Mouse (Mus musculus) testis, postnatal 10 days (tissue): ENCODE data around the gene Cldn16.
A peak's percentile ranks its signal among the peaks of the same experiment; 100 is the strongest.
"Not testable (repeated sequence)": the region's sequence is repeated elsewhere in the genome, so short reads cannot be mapped to it uniquely, and the experiment has no call there.

Experiments
- DNase-seq: peaks from one replicate; pipeline ENCODE4 v3.0.0; 2021; ENCODE audit warnings: low spot score

The Cldn16 gene

GRCm38 (mm10) chr16:26462835-26463234 is at the start of gene Cldn16:
Gene Cldn16 (plus strand): TSS chr16:26463135.
- DNase-seq = no peak

GRCm38 (mm10) chr16:26418616-26419015 is 44.3 kb upstream of the Cldn16 start:
- DNase-seq = no peak

DNA sequence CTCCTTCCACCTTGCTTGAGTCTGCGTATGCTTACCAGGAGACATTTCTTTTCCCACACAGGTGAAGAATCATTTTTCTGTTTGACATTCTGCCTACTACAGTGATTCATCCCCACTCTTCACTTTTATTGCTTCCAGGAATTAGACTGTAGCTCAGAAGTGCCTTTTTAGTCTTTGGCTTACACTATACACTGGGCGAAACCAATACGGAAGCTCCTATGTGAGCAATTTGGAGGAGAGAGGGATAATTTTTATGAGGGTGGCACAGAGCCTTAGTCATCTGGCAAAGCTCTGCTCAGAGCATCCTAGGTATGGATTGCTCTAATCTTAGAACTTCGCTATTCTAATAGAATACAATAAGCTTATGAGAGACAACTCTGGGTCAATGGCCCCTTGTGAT is 40.9 kb upstream of the Cldn16 start:
- no peak for DNase-seq

GRCm38 (mm10) chr16:26430246-26430645 is 32.7 kb upstream of the Cldn16 start:
- DNase-seq = no peak

- no peak for DNase-seq
These were observed 29.4 kb upstream of the Cldn16 start for GRCm38 (mm10) chr16:26433486-26433885.

DNA sequence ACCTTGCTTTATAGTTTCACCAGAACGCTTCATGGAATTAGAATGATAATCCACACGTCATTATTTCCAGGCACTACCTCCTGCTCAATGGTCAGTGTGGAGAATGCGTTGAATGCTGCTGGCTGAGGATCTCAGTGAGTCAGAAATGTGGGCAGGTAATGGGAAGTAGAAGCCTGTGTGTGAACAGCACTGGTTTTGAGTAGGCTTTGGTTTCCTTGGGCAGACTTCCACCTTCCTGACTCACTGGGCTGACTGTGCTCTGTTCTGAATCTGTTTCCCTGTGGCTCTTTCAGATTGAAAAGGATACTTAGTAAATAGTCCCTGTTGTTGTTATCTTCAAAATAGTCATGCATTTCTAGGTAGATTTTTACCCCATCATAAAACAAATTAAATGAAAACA is 22.9 kb upstream of the Cldn16 start:
- no peak for DNase-seq

DNA sequence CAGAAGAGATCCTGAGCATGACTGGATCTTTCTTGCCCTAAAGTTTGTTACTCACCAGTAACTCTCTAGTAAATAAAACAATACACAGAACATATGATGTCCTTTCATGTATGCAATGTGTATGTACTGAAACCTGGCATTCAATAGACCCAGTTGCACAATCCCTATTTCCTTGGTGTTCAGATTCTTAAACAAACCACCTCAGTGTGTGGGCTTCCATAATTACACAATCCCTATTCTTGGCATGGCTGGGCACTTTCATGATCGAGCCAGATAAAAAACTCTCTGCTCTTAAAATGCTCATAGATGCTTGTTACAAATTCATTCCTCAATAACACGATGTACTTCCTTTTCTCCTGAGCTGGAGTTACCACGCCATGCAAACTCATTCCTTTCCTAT is 21.8 kb upstream of the Cldn16 start:
- no peak for DNase-seq

DNA sequence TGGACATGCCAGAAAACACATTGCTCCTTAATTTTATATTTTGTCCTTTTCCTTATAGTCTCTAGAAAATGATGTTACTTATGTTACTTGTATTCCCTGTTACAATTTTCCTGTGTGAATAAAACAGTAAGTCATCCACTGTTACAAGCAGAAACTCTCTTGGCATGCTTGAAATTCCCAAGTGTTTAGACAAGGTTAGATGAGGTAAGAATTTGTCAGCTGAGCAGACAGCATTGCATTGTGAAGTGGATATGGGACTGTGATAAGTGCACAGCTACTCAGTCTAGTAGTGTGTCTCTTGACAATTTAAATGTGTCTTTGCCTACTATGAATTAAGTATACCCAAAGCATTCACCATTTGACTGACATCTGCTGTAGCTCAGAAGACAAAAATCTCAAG is 18.1 kb upstream of the Cldn16 start:
- DNase-seq = no peak

DNA sequence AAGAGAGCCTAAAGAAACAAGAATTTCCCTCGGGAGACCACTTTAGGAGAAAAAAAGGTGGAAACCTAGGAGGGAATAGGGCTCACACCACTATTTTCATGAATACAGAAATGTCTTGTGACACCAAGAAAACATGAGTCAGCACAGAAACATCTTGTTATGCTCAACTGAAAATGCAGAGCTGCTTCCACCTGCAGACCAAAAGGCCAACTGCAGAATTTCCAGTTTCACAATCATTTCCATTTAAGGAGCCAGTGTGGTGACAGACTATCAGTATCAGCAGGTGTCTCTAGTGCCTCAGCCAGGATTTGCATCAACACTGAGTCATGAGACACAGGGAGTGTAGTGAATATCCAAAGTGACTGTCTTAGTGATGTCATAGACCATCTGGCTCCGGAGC is 15.3 kb upstream of the Cldn16 start:
- DNase-seq = no peak

- DNase-seq = no peak
These were observed 8.8 kb upstream of the Cldn16 start for GRCm38 (mm10) chr16:26454163-26454562.

GRCm38 (mm10) chr16:26456182-26456581 is 6.8 kb upstream of the Cldn16 start:
- DNase-seq = no peak

- DNase-seq = no peak
These were observed 3.6 kb downstream of the Cldn16 start for GRCm38 (mm10) chr16:26466535-26466934.

DNA sequence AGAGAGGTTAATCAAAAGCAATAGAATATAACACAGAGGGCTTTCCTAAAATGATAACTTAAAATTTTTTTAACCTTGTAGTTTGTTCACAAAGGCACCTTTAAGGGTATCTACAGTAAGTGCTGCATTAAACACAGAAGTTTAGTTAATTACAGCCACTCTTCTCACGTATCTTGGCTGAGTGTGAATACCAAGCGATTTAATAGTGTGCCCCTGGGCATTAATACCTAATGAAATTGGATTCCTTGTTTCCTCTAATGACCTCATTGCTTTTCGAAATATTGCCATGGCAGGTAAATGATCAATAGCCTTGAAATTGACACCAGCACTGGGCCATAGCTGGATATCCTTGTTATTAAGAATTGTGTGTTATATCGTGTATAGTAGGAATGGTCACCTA is 8.3 kb downstream of the Cldn16 start:
- DNase-seq = no peak

DNA sequence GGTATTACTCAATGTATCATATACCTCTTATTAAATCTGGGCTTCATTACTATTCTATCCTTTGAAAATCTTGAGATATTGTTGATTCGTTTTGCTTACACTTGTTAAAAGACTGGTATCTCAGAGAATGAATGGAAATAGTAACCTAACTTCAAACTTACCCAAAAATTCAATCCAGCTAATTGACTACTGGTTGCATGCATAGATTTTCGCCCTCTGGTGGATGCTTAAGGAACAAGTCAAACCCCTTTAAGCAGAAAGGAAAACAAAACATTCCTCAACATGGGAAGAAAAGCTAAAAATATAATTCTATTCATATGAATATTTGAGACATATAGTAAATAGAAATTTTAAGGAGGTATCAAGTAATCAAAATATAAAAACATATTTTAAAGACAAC is 32.8 kb downstream of the Cldn16 start:
- DNase-seq = peak; percentile 43

GRCm38 (mm10) chr16:26499705-26500104 is 36.8 kb downstream of the Cldn16 start:
- not testable (repeated sequence) for DNase-seq

DNA sequence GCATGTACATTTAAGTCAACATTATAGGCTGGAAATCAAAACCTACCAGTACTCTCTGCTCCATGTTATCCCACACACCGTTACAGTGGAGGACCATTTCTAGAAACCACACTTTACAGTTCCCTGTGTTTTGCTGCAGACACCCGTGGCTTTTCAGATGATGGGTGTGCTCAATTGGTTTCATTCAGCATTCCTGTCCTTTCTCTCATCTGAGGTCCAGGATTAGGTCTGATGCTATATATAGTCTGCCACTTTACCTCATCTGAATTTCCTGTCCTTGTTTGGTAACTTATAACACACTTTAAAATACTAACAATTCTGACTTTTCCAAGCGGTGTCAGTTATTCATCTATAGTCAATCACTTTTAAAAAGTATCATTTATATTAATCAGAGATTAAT is 37.8 kb downstream of the Cldn16 start:
- DNase-seq = no peak

DNA sequence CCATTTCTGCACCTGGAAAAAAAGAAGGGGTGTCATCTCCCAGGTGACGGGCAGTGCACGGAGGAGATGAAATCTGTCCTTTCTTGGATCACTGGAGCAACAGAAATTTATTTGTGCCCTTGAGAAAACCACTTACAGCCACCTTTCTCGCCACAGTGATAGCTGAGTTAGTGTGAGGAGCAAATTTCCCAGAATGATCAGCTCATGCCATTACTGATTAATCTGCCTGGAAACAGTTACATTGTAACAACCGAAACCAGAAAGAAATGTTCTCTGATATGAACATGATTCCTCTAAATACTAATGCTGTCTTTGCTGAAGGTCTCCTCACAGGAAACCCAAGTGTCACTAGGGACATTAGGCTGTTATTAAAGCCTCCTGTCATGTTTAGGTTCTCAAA is 42.0 kb downstream of the Cldn16 start:
- no peak for DNase-seq

GRCm38 (mm10) chr16:26519596-26519995 is 56.7 kb downstream of the Cldn16 start:
- DNase-seq = peak; percentile 55

GRCm38 (mm10) chr16:26525832-26526231 is 62.9 kb downstream of the Cldn16 start:
- no peak for DNase-seq

DNA sequence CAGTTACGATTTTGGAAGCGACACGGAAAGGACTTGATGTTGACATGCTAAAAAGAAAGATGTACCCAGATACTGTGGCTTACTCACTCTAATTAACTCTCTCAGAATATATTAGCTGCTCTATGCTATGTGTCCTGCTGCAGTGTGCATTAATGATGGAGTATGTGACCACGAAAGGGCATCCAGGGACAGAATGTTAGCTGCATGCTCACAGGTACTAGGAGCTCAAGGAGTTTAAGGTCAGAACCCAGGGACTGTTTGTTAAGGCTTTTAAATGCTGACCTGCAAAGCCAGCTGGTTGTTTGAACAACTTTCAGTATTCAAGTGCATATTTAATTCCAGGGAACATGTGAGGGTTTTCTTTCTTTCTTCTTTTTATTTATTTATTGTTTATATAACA is 63.7 kb downstream of the Cldn16 start, which contains the start of gene Tmem207:
TSS of gene Tmem207 (minus strand) at position 101 of the 400 bp plus-strand sequence.
- DNase-seq = no peak

DNA sequence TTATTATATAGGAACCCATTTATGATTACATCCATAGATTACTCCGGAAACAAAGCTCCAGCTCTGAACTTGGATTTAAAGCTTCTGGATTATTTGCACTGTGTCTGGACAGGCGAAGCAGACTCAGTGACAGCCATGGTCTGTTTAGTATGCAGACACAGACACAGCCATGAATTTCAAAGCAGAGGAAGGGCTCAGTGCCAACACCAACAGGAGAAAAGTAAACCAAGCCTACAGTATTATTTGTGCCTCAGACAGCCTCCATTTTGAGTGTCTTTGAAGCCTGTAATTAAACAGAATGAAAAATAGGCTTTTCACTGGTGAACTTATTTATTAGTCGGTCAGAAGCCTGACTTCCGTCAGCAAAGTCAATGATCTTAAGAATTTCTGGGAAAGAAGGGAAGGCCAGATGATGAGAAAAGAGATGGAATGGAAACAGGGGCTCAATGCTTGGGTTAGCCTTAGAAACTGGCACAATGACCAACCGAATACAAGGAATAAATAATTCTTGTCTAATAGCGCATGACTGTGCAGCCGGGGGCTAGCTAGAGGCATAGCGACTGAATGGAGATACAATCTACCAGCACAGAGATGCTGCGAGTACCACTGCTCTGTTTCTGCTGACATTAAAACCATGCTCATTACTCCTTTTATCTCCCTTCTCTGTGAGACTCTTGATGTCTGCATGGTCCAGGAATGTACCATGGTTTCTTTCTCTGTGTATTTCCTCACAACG is 65.2 kb downstream of the Cldn16 start:
- no peak for DNase-seq

DNA sequence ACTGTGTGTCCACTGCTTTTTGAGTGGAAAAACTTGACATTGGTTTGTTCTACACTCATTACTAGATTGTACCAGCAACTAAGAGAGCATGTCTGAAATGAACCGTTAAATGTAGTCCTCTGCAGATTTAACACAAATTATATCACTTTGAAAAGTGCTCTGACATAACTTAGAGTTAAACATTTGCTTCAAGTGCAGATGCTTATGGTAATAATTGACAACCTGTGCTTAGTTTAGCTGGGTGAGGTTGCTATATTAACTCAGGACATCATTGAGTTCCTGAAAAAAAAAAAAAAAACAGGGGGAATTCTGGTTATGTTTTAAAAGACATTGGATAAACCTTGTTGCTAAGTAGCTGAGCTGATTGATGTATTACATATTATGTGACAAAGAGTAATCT is 67.5 kb downstream of the Cldn16 start:
- DNase-seq = no peak

- DNase-seq = no peak
These were observed 69.4 kb downstream of the Cldn16 start for GRCm38 (mm10) chr16:26532287-26532686.
